Mouse (Mus musculus) embryonic fibroblast, embryonic 13.5 days (primary cell): ENCODE measurements around the gene Pla2g3. TPM values are rescaled to one million over a fixed set of nuclear protein-coding genes. Genes with fewer than 3 reads are reported as not detected.
A peak's percentile ranks its signal among the peaks of the same experiment; 100 is the strongest.

ENCODE experiments used
- H3K27ac ChIP-seq: 2 replicates; pipeline ENCODE4 v1.5.1; 2012; ENCODE audit warnings: low read length, control low read depth, inconsistent platforms; ENCODE audit not compliant: insufficient read depth
- H3K4me1 ChIP-seq: 2 replicates; pipeline ENCODE4 v1.6.1; 2011; ENCODE audit warnings: low read length; ENCODE audit not compliant: control insufficient read depth, insufficient read depth
- H3K4me3 ChIP-seq: 2 replicates; pipeline ENCODE4 v1.5.1; 2011; ENCODE audit warnings: mild to moderate bottlenecking, control low read depth, low read length; ENCODE audit not compliant: insufficient read depth
- CTCF ChIP-seq: IDR thresholded peaks from 2 replicates; pipeline ENCODE4 v1.5.1; 2011; ENCODE audit warnings: mild to moderate bottlenecking, control low read depth, low read length, moderate library complexity, borderline replicate concordance; ENCODE audit not compliant: insufficient read depth
- POLR2A ChIP-seq: IDR thresholded peaks from 2 replicates; pipeline ENCODE4 v1.6.1; 2011; ENCODE audit warnings: low read depth, mild to moderate bottlenecking, control low read depth, low read length, moderate library complexity
- polyA plus RNA-seq: library from polyadenylated mRNA; stranded (reverse); fragments of >200 nt; gene quantifications from 2 replicates; pipeline ENCODE4 v1.2.4, GENCODE M21; 2011; ENCODE audit warnings: low read depth; ENCODE audit not compliant: missing spikeins, insufficient read length

The Pla2g3 gene
- polyA plus RNA-seq, 1 experiment = 0.25 TPM

DNA sequence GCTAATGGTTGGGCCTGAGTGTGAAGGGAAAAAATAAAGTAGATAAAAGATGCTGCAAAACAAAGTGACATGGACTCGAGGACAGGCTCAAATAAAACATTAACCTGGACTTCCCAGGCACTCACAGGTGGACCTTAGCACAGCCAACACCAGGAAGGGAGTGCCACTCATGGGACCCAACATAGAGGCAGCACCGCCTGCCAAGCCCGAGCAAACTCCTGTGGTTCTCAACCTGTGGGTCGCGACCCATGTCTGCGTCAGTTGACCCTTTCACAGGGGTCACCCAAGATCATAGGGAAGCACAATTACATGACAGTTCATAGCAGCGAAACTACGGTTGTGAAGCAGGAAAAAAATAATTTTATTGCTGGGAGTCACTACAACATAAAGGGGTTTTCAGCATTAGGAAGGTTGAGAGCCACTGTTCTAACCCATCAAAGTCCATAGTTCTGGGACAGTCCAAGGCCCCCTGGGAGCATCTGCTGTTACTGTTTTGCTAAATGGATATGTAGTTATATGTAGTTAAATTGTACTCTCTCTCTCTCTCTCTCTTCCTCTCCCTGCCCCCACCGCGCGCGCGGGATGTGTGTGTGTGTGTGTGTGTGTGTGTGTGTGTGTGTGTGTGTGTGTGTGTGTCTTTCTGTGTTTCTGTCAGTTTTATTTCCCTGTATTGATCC lies 29.5 kb upstream of the Pla2g3 start:
- Histone ChIP-seq H3K4me1 (no peaks in the 10 kb centered on the region), H3K27ac (no peak overlapping the region), H3K4me3 (no peak overlapping the region)
- TF ChIP-seq POLR2A = no peak
- no peak for TF ChIP-seq CTCF

DNA sequence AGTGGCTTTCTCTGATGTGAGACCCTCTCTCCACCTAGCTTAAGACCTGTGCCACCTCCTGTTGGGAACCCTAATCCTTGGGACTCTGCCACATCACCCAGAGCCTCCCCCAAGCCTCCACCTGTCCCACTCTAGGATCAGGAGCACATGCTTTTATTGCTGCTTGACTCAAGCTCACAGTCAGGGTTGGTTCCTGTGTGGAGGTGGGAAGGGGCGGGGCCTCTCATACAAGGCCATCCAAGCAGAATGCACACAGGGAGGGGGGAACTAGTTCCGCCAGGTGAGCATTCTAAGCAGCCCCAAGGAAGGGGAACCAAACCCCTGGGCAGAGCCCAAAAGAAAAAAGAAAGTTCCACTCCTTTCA lies 29.0 kb upstream of the Pla2g3 start:
- H3K27ac ChIP-seq = no peak overlapping the region
- H3K4me3 ChIP-seq = no peak overlapping the region
- no peaks in the 10 kb centered on the region for H3K4me1 ChIP-seq
- TF ChIP-seq POLR2A (no peak), CTCF (no peak)

GRCm38 (mm10) chr11:3462846-3463245 lies 25.2 kb upstream of the Pla2g3 start:
- no peak for TF ChIP-seq CTCF
- no peak for TF ChIP-seq POLR2A
- no peak overlapping the region for H3K27ac ChIP-seq
- H3K4me3 ChIP-seq = no peak overlapping the region
- no peaks in the 10 kb centered on the region for H3K4me1 ChIP-seq

GRCm38 (mm10) chr11:3471448-3471850 lies 16.6 kb upstream of the Pla2g3 start:
- Histone ChIP-seq H3K4me1 (no peaks in the 10 kb centered on the region), H3K27ac (no peak overlapping the region), H3K4me3 (no peak overlapping the region)
- TF ChIP-seq CTCF (no peak), POLR2A (no peak)

GRCm38 (mm10) chr11:3472484-3472883 lies 15.6 kb upstream of the Pla2g3 start:
- H3K4me3 ChIP-seq = no peak overlapping the region
- H3K4me1 ChIP-seq = no peaks in the 10 kb centered on the region
- no peak overlapping the region for H3K27ac ChIP-seq
- TF ChIP-seq POLR2A = no peak
- peak; percentile 75 for TF ChIP-seq CTCF

GRCm38 (mm10) chr11:3474480-3475115 lies 13.5 kb upstream of the Pla2g3 start:
- H3K4me1 ChIP-seq = no peaks in the 10 kb centered on the region
- H3K4me3 ChIP-seq = no peak overlapping the region
- TF ChIP-seq POLR2A (no peak), CTCF (peak; percentile 33; the same call in 1 of the 2 replicates)
- H3K27ac ChIP-seq = no peak overlapping the region

- Histone ChIP-seq H3K27ac (no peak overlapping the region), H3K4me1 (no peaks in the 10 kb centered on the region), H3K4me3 (no peak overlapping the region)
- TF ChIP-seq CTCF = no peak
- no peak for TF ChIP-seq POLR2A
These were observed 12.6 kb upstream of the Pla2g3 start for GRCm38 (mm10) chr11:3475489-3475888.

DNA sequence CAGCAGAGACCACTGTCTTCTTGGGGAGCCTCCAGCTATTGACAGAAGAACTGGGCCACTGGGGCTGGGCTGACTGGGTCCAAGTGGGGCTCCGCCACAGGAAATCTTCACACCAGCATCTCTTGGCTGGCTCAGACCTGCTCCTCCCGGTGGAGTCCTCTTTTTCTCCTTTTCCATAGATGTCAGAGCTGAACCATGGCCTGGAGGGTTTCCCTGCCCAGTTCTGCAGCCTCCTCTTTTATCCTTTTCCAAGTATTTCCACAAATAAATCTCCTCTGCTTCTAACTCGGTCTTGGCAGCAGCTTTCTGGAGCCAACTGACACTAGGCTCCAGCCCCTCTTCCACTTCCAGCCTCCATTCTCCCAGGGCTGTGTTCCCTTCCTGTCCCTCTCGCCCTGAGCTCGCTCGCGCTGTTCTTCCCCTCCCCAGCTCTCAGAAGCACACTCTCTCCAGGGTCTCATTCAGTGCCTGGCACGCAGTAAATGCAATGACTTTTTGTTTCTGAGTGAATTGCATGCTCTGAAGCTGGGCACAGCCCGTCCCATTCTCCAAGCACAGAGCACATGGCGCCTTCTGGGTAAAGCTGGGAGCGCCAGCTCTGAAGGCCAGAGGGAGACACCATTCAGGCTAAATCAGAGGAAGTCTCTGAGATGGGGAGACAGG lies 4.0 kb upstream of the Pla2g3 start:
- TF ChIP-seq POLR2A (no peak), CTCF (no peak)
- Histone ChIP-seq H3K4me1 (peaks cover 5% of the 10 kb centered on the region), H3K27ac (no peak overlapping the region), H3K4me3 (no peak overlapping the region)

DNA sequence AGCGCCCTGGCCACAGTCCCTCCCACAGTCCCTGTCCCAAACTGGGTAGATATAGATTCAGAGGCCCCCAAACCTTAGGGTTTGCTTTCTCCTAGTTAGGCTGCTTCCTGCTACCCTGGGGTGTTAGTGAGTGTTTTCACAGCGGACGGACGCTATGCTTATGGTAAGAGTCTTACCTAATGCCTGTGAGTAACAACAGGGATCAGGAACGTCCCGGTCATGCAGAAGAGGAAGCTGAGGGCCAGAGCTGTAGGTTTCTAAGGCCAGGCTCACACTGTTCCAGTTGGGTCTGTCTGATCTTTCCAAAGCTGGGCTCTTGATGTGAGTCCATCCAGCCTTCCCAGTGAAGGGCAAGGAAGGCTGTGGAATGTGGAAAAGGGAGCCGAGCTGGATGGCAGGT lies 1.7 kb upstream of the Pla2g3 start:
- TF ChIP-seq CTCF (no peak), POLR2A (no peak)
- Histone ChIP-seq H3K4me1 (peaks cover 5% of the 10 kb centered on the region), H3K27ac (no peak overlapping the region), H3K4me3 (no peak overlapping the region)

DNA sequence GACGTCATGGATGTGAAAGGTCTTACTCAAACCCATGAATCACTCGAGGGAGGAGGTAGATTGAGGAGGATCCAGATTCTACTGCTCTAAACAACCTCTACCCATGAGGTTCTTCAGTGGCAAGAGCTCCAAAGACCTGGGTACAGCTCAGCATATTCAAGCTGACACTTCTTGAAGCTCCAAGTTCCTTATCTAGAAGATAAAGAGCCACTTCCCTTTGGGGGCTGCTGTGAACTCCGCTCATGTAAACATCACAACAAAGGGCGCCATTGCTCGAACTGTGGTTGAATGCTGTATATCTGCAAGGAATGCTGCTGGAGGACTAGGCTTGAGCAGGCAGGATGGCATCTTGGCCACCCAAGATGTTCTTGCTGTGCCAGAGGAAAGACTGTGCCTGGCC lies 952 bp downstream of the Pla2g3 start:
- H3K4me3 ChIP-seq = no peak overlapping the region
- TF ChIP-seq CTCF (no peak), POLR2A (no peak)
- no peak overlapping the region for H3K27ac ChIP-seq
- H3K4me1 ChIP-seq = no peaks in the 10 kb centered on the region
